Mouse (Mus musculus): Measurements from ENCODE around the gene Npcd. TPM values are rescaled to one million over a fixed set of nuclear protein-coding genes. Genes with fewer than 3 reads are reported as not detected.

Gene Npcd
- polyA plus RNA-seq, 1 experiment from 2014 or later = 0.56 TPM

- Histone ChIP-seq H3K27ac (replicated peaks; ENCODE audit: low read depth, low read length) (no peak overlapping the region), H3K9ac (replicated peaks; ENCODE audit: low read length) (no peak overlapping the region), H3K9me3 (replicated peaks; ENCODE audit: control insufficient read depth, low read length) (no peaks in the 10 kb centered on the region; the same call in 1 of the 2 replicates), H3K4me1 (ENCODE audit: control insufficient read depth, insufficient read depth, low read length) (no peaks in the 10 kb centered on the region), H3K4me3 (ENCODE audit: low read depth, low read length) (no peak overlapping the region), H3K36me3 (replicated peaks; ENCODE audit: control insufficient read depth, insufficient read depth, low read depth, low read length) (no peaks in the 10 kb centered on the region), H3K27me3 (ENCODE audit: control insufficient read depth, insufficient read depth, low read length) (no peaks in the 10 kb centered on the region), H3K4me2 (ENCODE audit: low read depth, low read length) (no peak overlapping the region)
- WGBS = 62% methylated on average over 2 of the region's 2 CpGs
- DNase-seq (ENCODE audit: low spot score) = no peak
- ATAC-seq (replicated peaks; ENCODE audit: insufficient number of reproducible peaks, low FRiP score, low TSS enrichment, low read depth) = no peak
Measured at GRCm38 (mm10) chr15:79873995-79874394, 40.0 kb upstream of the Npcd start.

GRCm38 (mm10) chr15:79873545-79873944 lies 39.5 kb upstream of the Npcd start:
- H3K27ac ChIP-seq (replicated peaks; ENCODE audit: low read depth, low read length) = no peak overlapping the region
- no peak for DNase-seq (ENCODE audit: low spot score)
- no peaks in the 10 kb centered on the region for H3K27me3 ChIP-seq (ENCODE audit: control insufficient read depth, insufficient read depth, low read length)
- H3K4me1 ChIP-seq (ENCODE audit: control insufficient read depth, insufficient read depth, low read length) = no peaks in the 10 kb centered on the region
- ATAC-seq (replicated peaks; ENCODE audit: insufficient number of reproducible peaks, low FRiP score, low TSS enrichment, low read depth) = no peak
- 89% methylated on average over 8 of the region's 8 CpGs for WGBS
- no peaks in the 10 kb centered on the region for H3K36me3 ChIP-seq (replicated peaks; ENCODE audit: control insufficient read depth, insufficient read depth, low read depth, low read length)
- no peak overlapping the region for H3K9ac ChIP-seq (replicated peaks; ENCODE audit: low read length)
- H3K4me3 ChIP-seq (ENCODE audit: low read depth, low read length) = no peak overlapping the region
- H3K4me2 ChIP-seq (ENCODE audit: low read depth, low read length) = no peak overlapping the region
- H3K9me3 ChIP-seq (replicated peaks; ENCODE audit: control insufficient read depth, low read length) = no peaks in the 10 kb centered on the region; the same call in 1 of the 2 replicates

- WGBS = 87% methylated on average over 3 of the region's 3 CpGs
- no peak overlapping the region for H3K4me3 ChIP-seq (ENCODE audit: low read depth, low read length)
- DNase-seq (ENCODE audit: low spot score) (no peak), ATAC-seq (replicated peaks; ENCODE audit: insufficient number of reproducible peaks, low FRiP score, low TSS enrichment, low read depth) (no peak)
- no peak overlapping the region for H3K4me2 ChIP-seq (ENCODE audit: low read depth, low read length)
- no peaks in the 10 kb centered on the region; the same call in 1 of the 2 replicates for H3K9me3 ChIP-seq (replicated peaks; ENCODE audit: control insufficient read depth, low read length)
- H3K9ac ChIP-seq (replicated peaks; ENCODE audit: low read length) = no peak overlapping the region
- H3K4me1 ChIP-seq (ENCODE audit: control insufficient read depth, insufficient read depth, low read length) = no peaks in the 10 kb centered on the region
- H3K27me3 ChIP-seq (ENCODE audit: control insufficient read depth, insufficient read depth, low read length) = no peaks in the 10 kb centered on the region
- no peak overlapping the region for H3K27ac ChIP-seq (replicated peaks; ENCODE audit: low read depth, low read length)
- no peaks in the 10 kb centered on the region for H3K36me3 ChIP-seq (replicated peaks; ENCODE audit: control insufficient read depth, insufficient read depth, low read depth, low read length)
Measured at GRCm38 (mm10) chr15:79867260-79868002, 33.4 kb upstream of the Npcd start.

GRCm38 (mm10) chr15:79859821-79860220 lies 25.8 kb upstream of the Npcd start:
- Histone ChIP-seq H3K4me1 (ENCODE audit: control insufficient read depth, insufficient read depth, low read length) (no peaks in the 10 kb centered on the region), H3K27me3 (ENCODE audit: control insufficient read depth, insufficient read depth, low read length) (no peaks in the 10 kb centered on the region), H3K36me3 (replicated peaks; ENCODE audit: control insufficient read depth, insufficient read depth, low read depth, low read length) (no peaks in the 10 kb centered on the region), H3K4me2 (ENCODE audit: low read depth, low read length) (no peak overlapping the region), H3K4me3 (ENCODE audit: low read depth, low read length) (no peak overlapping the region), H3K27ac (replicated peaks; ENCODE audit: low read depth, low read length) (no peak overlapping the region), H3K9ac (replicated peaks; ENCODE audit: low read length) (no peak overlapping the region), H3K9me3 (replicated peaks; ENCODE audit: control insufficient read depth, low read length) (no peaks in the 10 kb centered on the region)
- WGBS = 88% methylated on average over 9 of the region's 9 CpGs
- no peak for ATAC-seq (replicated peaks; ENCODE audit: insufficient number of reproducible peaks, low FRiP score, low TSS enrichment, low read depth)
- no peak for DNase-seq (ENCODE audit: low spot score)

- Histone ChIP-seq H3K4me1 (ENCODE audit: control insufficient read depth, insufficient read depth, low read length) (no peaks in the 10 kb centered on the region), H3K27me3 (ENCODE audit: control insufficient read depth, insufficient read depth, low read length) (no peaks in the 10 kb centered on the region), H3K27ac (replicated peaks; ENCODE audit: low read depth, low read length) (no peak overlapping the region), H3K36me3 (replicated peaks; ENCODE audit: control insufficient read depth, insufficient read depth, low read depth, low read length) (no peaks in the 10 kb centered on the region), H3K4me3 (ENCODE audit: low read depth, low read length) (no peak overlapping the region), H3K9me3 (replicated peaks; ENCODE audit: control insufficient read depth, low read length) (no peaks in the 10 kb centered on the region), H3K4me2 (ENCODE audit: low read depth, low read length) (no peak overlapping the region), H3K9ac (replicated peaks; ENCODE audit: low read length) (no peak overlapping the region)
- 93% methylated on average over 5 of the region's 5 CpGs for WGBS
- ATAC-seq (replicated peaks; ENCODE audit: insufficient number of reproducible peaks, low FRiP score, low TSS enrichment, low read depth) = no peak
- DNase-seq (ENCODE audit: low spot score) = no peak
Measured at GRCm38 (mm10) chr15:79858979-79859378, 24.9 kb upstream of the Npcd start.

GRCm38 (mm10) chr15:79850143-79850542 lies 16.1 kb upstream of the Npcd start:
- H3K4me2 ChIP-seq (ENCODE audit: low read depth, low read length) = no peak overlapping the region
- WGBS = 89% methylated on average over 2 of the region's 2 CpGs
- no peaks in the 10 kb centered on the region for H3K36me3 ChIP-seq (replicated peaks; ENCODE audit: control insufficient read depth, insufficient read depth, low read depth, low read length)
- H3K27me3 ChIP-seq (ENCODE audit: control insufficient read depth, insufficient read depth, low read length) = no peaks in the 10 kb centered on the region
- ATAC-seq (replicated peaks; ENCODE audit: insufficient number of reproducible peaks, low FRiP score, low TSS enrichment, low read depth) (no peak), DNase-seq (ENCODE audit: low spot score) (no peak)
- H3K9me3 ChIP-seq (replicated peaks; ENCODE audit: control insufficient read depth, low read length) = no peaks in the 10 kb centered on the region
- no peak overlapping the region for H3K27ac ChIP-seq (replicated peaks; ENCODE audit: low read depth, low read length)
- no peaks in the 10 kb centered on the region for H3K4me1 ChIP-seq (ENCODE audit: control insufficient read depth, insufficient read depth, low read length)
- no peak overlapping the region for H3K4me3 ChIP-seq (ENCODE audit: low read depth, low read length)
- no peak overlapping the region for H3K9ac ChIP-seq (replicated peaks; ENCODE audit: low read length)

- DNase-seq (ENCODE audit: low spot score) (no peak), ATAC-seq (replicated peaks; ENCODE audit: insufficient number of reproducible peaks, low FRiP score, low TSS enrichment, low read depth) (no peak)
- Histone ChIP-seq H3K4me1 (ENCODE audit: control insufficient read depth, insufficient read depth, low read length) (no peaks in the 10 kb centered on the region), H3K9me3 (replicated peaks; ENCODE audit: control insufficient read depth, low read length) (no peaks in the 10 kb centered on the region), H3K9ac (replicated peaks; ENCODE audit: low read length) (no peak overlapping the region; the same call in 1 of the 2 replicates), H3K4me3 (ENCODE audit: low read depth, low read length) (no peak overlapping the region), H3K27me3 (ENCODE audit: control insufficient read depth, insufficient read depth, low read length) (no peaks in the 10 kb centered on the region), H3K27ac (replicated peaks; ENCODE audit: low read depth, low read length) (no peak overlapping the region), H3K4me2 (ENCODE audit: low read depth, low read length) (no peak overlapping the region), H3K36me3 (replicated peaks; ENCODE audit: control insufficient read depth, insufficient read depth, low read depth, low read length) (no peaks in the 10 kb centered on the region)
- 24% methylated on average over 5 of the region's 5 CpGs for WGBS
Measured at GRCm38 (mm10) chr15:79847100-79847499, 13.1 kb upstream of the Npcd start.

- ATAC-seq (replicated peaks; ENCODE audit: insufficient number of reproducible peaks, low FRiP score, low TSS enrichment, low read depth) (no peak), DNase-seq (ENCODE audit: low spot score) (no peak)
- no peak overlapping the region for H3K4me2 ChIP-seq (ENCODE audit: low read depth, low read length)
- no peaks in the 10 kb centered on the region for H3K9me3 ChIP-seq (replicated peaks; ENCODE audit: control insufficient read depth, low read length)
- no peaks in the 10 kb centered on the region for H3K36me3 ChIP-seq (replicated peaks; ENCODE audit: control insufficient read depth, insufficient read depth, low read depth, low read length)
- H3K4me1 ChIP-seq (ENCODE audit: control insufficient read depth, insufficient read depth, low read length) = no peaks in the 10 kb centered on the region
- H3K9ac ChIP-seq (replicated peaks; ENCODE audit: low read length) = no peak overlapping the region
- 57% methylated on average over 4 of the region's 4 CpGs for WGBS
- H3K4me3 ChIP-seq (ENCODE audit: low read depth, low read length) = no peak overlapping the region
- H3K27ac ChIP-seq (replicated peaks; ENCODE audit: low read depth, low read length) = no peak overlapping the region
- H3K27me3 ChIP-seq (ENCODE audit: control insufficient read depth, insufficient read depth, low read length) = no peaks in the 10 kb centered on the region
Measured at GRCm38 (mm10) chr15:79845986-79846385, 11.9 kb upstream of the Npcd start.
